In the genomic region with DNA sequence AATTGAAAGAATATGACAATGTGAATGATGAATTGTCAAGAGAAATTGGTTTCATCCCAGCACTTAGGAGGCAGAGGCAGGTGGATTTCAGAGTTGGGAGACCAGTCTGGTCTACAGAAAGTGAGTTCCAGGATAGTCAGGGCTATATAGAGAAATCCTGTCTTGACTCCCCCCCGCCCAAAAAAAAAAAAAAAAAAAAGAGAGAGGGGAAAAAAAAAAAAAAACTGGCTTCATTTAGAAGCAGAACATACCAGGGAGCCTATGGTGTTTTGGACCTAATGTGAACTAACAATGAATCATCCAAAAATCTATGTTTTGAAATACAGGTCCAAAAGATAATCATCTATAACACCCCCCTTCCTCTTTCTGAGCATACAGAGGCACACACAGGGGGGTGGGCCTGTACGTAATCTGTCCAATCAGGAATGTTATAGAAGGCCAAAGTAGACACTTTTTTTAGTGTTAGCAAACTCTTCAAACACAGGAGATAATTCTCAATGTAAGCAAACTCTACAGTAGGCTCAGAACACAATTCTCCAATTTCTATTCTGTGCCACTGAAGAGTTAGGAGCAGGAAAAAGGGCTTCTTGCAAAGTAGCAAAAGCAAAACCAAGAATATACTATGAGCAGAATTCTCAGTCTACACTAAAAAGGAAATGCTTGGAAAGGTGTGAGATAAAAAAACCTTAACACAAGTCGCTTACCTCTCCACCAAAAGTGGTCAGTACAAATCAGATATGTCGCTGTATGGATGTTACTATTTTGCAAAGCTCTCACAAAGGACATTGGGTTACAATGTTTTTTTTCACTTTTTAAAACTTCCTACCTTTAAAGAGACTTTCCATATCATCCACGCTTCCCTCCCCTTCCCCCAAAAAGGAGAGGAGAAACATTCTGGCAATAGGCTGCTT, we compare ENCODE assay signal across 8 mouse cellular contexts. TPM values are rescaled to one million over a fixed set of nuclear protein-coding genes. Genes with fewer than 3 reads are reported as not detected.
DNase-seq lines count a peak whose midpoint lies in the region; ATAC-seq and TF ChIP-seq lines count a peak whose summit lies in the region.

No protein-coding gene starts in this region.

- no peaks in the 10 kb centered on the region for H3K27me3 ChIP-seq in heart, embryonic 15.5 days
- no peaks in the 10 kb centered on the region for H3K27me3 ChIP-seq in heart, adult 2 months (ENCODE audit: control insufficient read depth, insufficient read depth, low read length)
- no peaks in the 10 kb centered on the region for H3K27me3 ChIP-seq in MEL (ENCODE audit: control insufficient read depth in 1 of 2, insufficient read depth in 2 of 2, low read length in 2 of 2)
- H3K27me3 ChIP-seq in hindbrain, embryonic 15.5 days, result no peaks in the 10 kb centered on the region
- H3K27me3 ChIP-seq in midbrain, embryonic 12.5 days, result no peaks in the 10 kb centered on the region

- no peak for TF ChIP-seq EP300 in heart, adult 2 months (IDR thresholded peaks at IDR 0.05; ENCODE audit: insufficient read depth, low read depth, low read length)
- peak in 1 of 2 experiments; percentile 37; a peak in 2 of 4 replicates for TF ChIP-seq EP300 in MEL (IDR thresholded peaks at IDR 0.05; ENCODE audit: low read depth in 1 of 2, low read length in 2 of 2)

- H3K4me3 ChIP-seq in heart, embryonic 15.5 days, result peak overlapping the region; percentile 89
- H3K4me3 ChIP-seq in heart, adult 2 months, result no peak overlapping the region; the same call in 1 of the 2 replicates
- peak overlapping the region; percentile 88 to 90 for H3K4me3 ChIP-seq in MEL (ENCODE audit: control insufficient read depth in 1 of 2, insufficient read depth in 1 of 2, low read depth in 2 of 2, low read length in 2 of 2)
- H3K4me3 ChIP-seq in hindbrain, embryonic 15.5 days, result peak overlapping the region; percentile 92
- H3K4me3 ChIP-seq in midbrain, embryonic 12.5 days, result peak overlapping the region; percentile 84

- ATAC-seq in heart, embryonic 15.5 days (replicated peaks; ENCODE audit: insufficient number of reproducible peaks, insufficient read depth, low FRiP score, low read depth), result no peak
- ATAC-seq in hindbrain, embryonic 15.5 days (ENCODE audit: low FRiP score, low read depth), result no peak
- ATAC-seq in midbrain, embryonic 12.5 days (ENCODE audit: low FRiP score, low read depth), result no peak

- TF ChIP-seq POLR2A in heart, adult 2 months (IDR thresholded peaks at IDR 0.05; ENCODE audit: insufficient read depth, low read depth, low read length), result no peak
- TF ChIP-seq POLR2A in MEL (IDR thresholded peaks at IDR 0.05; ENCODE audit: control insufficient read depth in 1 of 2, insufficient read depth in 1 of 2, low read depth in 1 of 2, low read length in 2 of 2, poor library complexity in 1 of 2), result peak in 1 of 2 experiments; percentile 31; a peak in 1 of 4 replicates

- intact Hi-C loops in heart, adult 2 months (cut with DNase I), result loop anchor here (2.0 to 10.0 kb wide), 4 partner anchors 35 to 519 kb away; partner anchors contain the start of genes Pcgf2, Psmb3 and Tbkbp1

- H3K4me1 ChIP-seq in heart, embryonic 15.5 days (replicated peaks), result peaks cover 49% of the 10 kb centered on the region
- H3K4me1 ChIP-seq in heart, adult 2 months (ENCODE audit: control insufficient read depth, insufficient read depth, low read length), result no peaks in the 10 kb centered on the region; the same call in 1 of the 2 replicates
- peaks cover 5 to 19% of the 10 kb centered on the region in 2 experiments for H3K4me1 ChIP-seq in MEL (ENCODE audit: control insufficient read depth in 1 of 2, insufficient read depth in 2 of 2, low read length in 2 of 2)
- peaks cover 39% of the 10 kb centered on the region for H3K4me1 ChIP-seq in hindbrain, embryonic 15.5 days (replicated peaks)
- peaks cover 43% of the 10 kb centered on the region for H3K4me1 ChIP-seq in midbrain, embryonic 12.5 days

- H3K9me3 ChIP-seq in heart, embryonic 15.5 days (replicated peaks), result no peaks in the 10 kb centered on the region
- no peaks in the 10 kb centered on the region for H3K9me3 ChIP-seq in MEL (replicated peaks; ENCODE audit: insufficient read depth, low read length)
- no peaks in the 10 kb centered on the region for H3K9me3 ChIP-seq in hindbrain, embryonic 15.5 days
- no peaks in the 10 kb centered on the region for H3K9me3 ChIP-seq in midbrain, embryonic 12.5 days

- H3K79me2 ChIP-seq in heart, adult 2 months (replicated peaks; ENCODE audit: control insufficient read depth, insufficient read depth, low read length), result peaks cover 5% of the 10 kb centered on the region
- peaks cover 60% of the 10 kb centered on the region for H3K79me2 ChIP-seq in MEL (ENCODE audit: control insufficient read depth, insufficient read depth, low read length, poor library complexity)

- no peak for DNase-seq in heart, adult 2 months
- peak; percentile 84 for DNase-seq in MEL (ENCODE audit: low read depth, low spot score)
- no peak for DNase-seq in thymus, postnatal 0 days (ENCODE audit: low spot score)
- no peak for DNase-seq in right cerebral cortex, postnatal 14 days
- DNase-seq in thymus, postnatal 36 days, result no peak

- H3K36me3 ChIP-seq in heart, embryonic 15.5 days, result peaks cover 45% of the 10 kb centered on the region
- peaks cover 24% of the 10 kb centered on the region for H3K36me3 ChIP-seq in heart, adult 2 months (ENCODE audit: control insufficient read depth, insufficient read depth, low read length)
- H3K36me3 ChIP-seq in MEL (ENCODE audit: control insufficient read depth in 1 of 2, insufficient read depth in 2 of 2, low read length in 2 of 2), result peaks cover 41 to 60% of the 10 kb centered on the region in 2 experiments
- H3K36me3 ChIP-seq in hindbrain, embryonic 15.5 days, result peaks cover 46% of the 10 kb centered on the region
- peaks cover 50% of the 10 kb centered on the region for H3K36me3 ChIP-seq in midbrain, embryonic 12.5 days

- peak overlapping the region; percentile 82 for H3K4me2 ChIP-seq in heart, embryonic 15.5 days
- H3K4me2 ChIP-seq in hindbrain, embryonic 15.5 days, result peak overlapping the region; percentile 88
- peak overlapping the region; percentile 84 for H3K4me2 ChIP-seq in midbrain, embryonic 12.5 days (replicated peaks)

- WGBS in heart, embryonic 15.5 days, result 49% methylated on average over 5 of the region's 5 CpGs
- 56% methylated on average over 5 of the region's 5 CpGs for whole genome bisulfite sequencing in heart, adult 2 months
- WGBS in hindbrain, embryonic 15.5 days, result 69% methylated on average over 5 of the region's 5 CpGs
- 64% methylated on average over 5 of the region's 5 CpGs for WGBS in midbrain, embryonic 12.5 days

- TF ChIP-seq RAD21 in MEL (IDR thresholded peaks at IDR 0.05; ENCODE audit: low read depth, low read length), result no peak

- no peak for TF ChIP-seq CTCF in heart, adult 2 months (IDR thresholded peaks at IDR 0.05)
- TF ChIP-seq CTCF in MEL (IDR thresholded peaks at IDR 0.05 in 2 of 3, conservative IDR thresholded peaks at IDR 0.05 in 1 of 3; ENCODE audit: control insufficient read depth in 1 of 3, insufficient read depth in 1 of 3, low read depth in 2 of 3, low read length in 3 of 3, poor library complexity in 1 of 3, severe bottlenecking in 1 of 3), result no peak

- H3K9ac ChIP-seq in heart, embryonic 15.5 days, result peak overlapping the region; percentile 57
- no peak overlapping the region for H3K9ac ChIP-seq in heart, adult 2 months (ENCODE audit: low read depth, low read length)
- peak overlapping the region; percentile 95 for H3K9ac ChIP-seq in MEL (ENCODE audit: control insufficient read depth, low read depth, low read length, poor library complexity, severe bottlenecking)
- peak overlapping the region; percentile 50; the same call in 1 of the 2 replicates for H3K9ac ChIP-seq in hindbrain, embryonic 15.5 days
- H3K9ac ChIP-seq in midbrain, embryonic 12.5 days (replicated peaks), result peak overlapping the region; percentile 62; the same call in 1 of the 2 replicates

- H3K27ac ChIP-seq in heart, embryonic 15.5 days, result peak overlapping the region; percentile 68
- H3K27ac ChIP-seq in heart, adult 2 months, result no peak overlapping the region; the same call in 1 of the 2 replicates
- peak overlapping the region; percentile 90 for H3K27ac ChIP-seq in MEL (ENCODE audit: control insufficient read depth, low read depth, low read length)
- no peak overlapping the region for H3K27ac ChIP-seq in hindbrain, embryonic 15.5 days (replicated peaks)
- peak overlapping the region; percentile 49; the same call in 1 of the 2 replicates for H3K27ac ChIP-seq in midbrain, embryonic 12.5 days (replicated peaks)

TF ChIP-seq in MEL, 35 proteins besides CTCF, POLR2A, EP300 and RAD21 (continues in another document):
- TF ChIP-seq TBP (IDR thresholded peaks at IDR 0.05; ENCODE audit: low read depth, low read length) (peak; percentile 75), NELFE (IDR thresholded peaks at IDR 0.05; ENCODE audit: low read depth, low read length) (peak; percentile 44; the same call in 1 of the 2 replicates), RCOR1 (IDR thresholded peaks at IDR 0.05; ENCODE audit: low read depth, low read length) (no peak), CHD1 (IDR thresholded peaks at IDR 0.05; ENCODE audit: low read depth, low read length) (peak; percentile 92; the same call in 1 of the 2 replicates), TCF12 (IDR thresholded peaks at IDR 0.05; ENCODE audit: low read depth, low read length) (no peak), ELF1 (IDR thresholded peaks at IDR 0.05; ENCODE audit: low read depth, low read length) (no peak)

RNA-seq across cellular contexts. Expression of gene Kpnb1, which starts 1.7 kb away (rescaled TPM):
- 29.5 and 31.4 TPM in 2 replicates for polyA plus RNA-seq in heart, embryonic 15.5 days (2015; fragmentation: Nextera tagmentation; extraction: Ambion mirVana)
- total RNA-seq in heart, adult 2 months (2021), result 10 to 100 TPM; 71.7 to 80.8 TPM
- 22.1 and 43.5 TPM in 2 replicates for polyA plus RNA-seq in heart, adult 2 months (2012; rRNA removed)
- 260 and 275 TPM in 2 replicates for total RNA-seq in MEL (2012; rRNA removed)
- polyA plus RNA-seq in MEL (2012; ENCODE audit: insufficient read depth in 1 of 2, insufficient read length in 2 of 2, low read depth in 1 of 2, low replicate concordance in 2 of 2, missing spikeins in 1 of 2), result 100 to 1,000 TPM; 237 to 463 TPM
- 31.8 and 33.9 TPM in 2 replicates for polyA plus RNA-seq in hindbrain, embryonic 15.5 days (2015; fragmentation: Nextera tagmentation; extraction: Ambion mirVana)
- 68.2 and 68.6 TPM in 2 replicates for polyA plus RNA-seq in midbrain, embryonic 12.5 days (2016; fragmentation: Nextera tagmentation; extraction: Ambion mirVana)
- polyA plus RNA-seq in thymus, postnatal 0 days (2015; fragmentation: Nextera tagmentation; extraction: Ambion mirVana), result 37.0 and 39.8 TPM in 2 replicates

RNA-seq across cellular contexts. Expression of gene Tbkbp1, which starts 34.7 kb away (rescaled TPM):
- 4.7 and 6.5 TPM in 2 replicates for polyA plus RNA-seq in heart, embryonic 15.5 days (2015; fragmentation: Nextera tagmentation; extraction: Ambion mirVana)
- total RNA-seq in heart, adult 2 months (2021), result 10 to 100 TPM; 12.1 to 12.2 TPM
- 13.5 and 14.1 TPM in 2 replicates for polyA plus RNA-seq in heart, adult 2 months (2012; rRNA removed)
- 10.3 and 11.7 TPM in 2 replicates for total RNA-seq in MEL (2012; rRNA removed)
- 10 to 100 TPM in 1 of 2 experiments, not detected in 1; 33.5 TPM for polyA plus RNA-seq in MEL (2012; ENCODE audit: insufficient read depth in 1 of 2, insufficient read length in 2 of 2, low read depth in 1 of 2, low replicate concordance in 2 of 2, missing spikeins in 1 of 2)
- polyA plus RNA-seq in hindbrain, embryonic 15.5 days (2015; fragmentation: Nextera tagmentation; extraction: Ambion mirVana), result 10.3 and 11.1 TPM in 2 replicates
- 6.7 and 8.9 TPM in 2 replicates for polyA plus RNA-seq in midbrain, embryonic 12.5 days (2016; fragmentation: Nextera tagmentation; extraction: Ambion mirVana)
- 0.82 and 0.98 TPM in 2 replicates for polyA plus RNA-seq in thymus, postnatal 0 days (2015; fragmentation: Nextera tagmentation; extraction: Ambion mirVana)

Comparison
In these comparisons a context has a peak if more than half of its experiments do, and no peak if none do; other contexts are left out.
1. H3K27ac ChIP-seq: peak in heart, embryonic 15.5 days (single experiment), MEL (single experiment) and midbrain, embryonic 12.5 days (single experiment); none in heart, adult 2 months (single experiment) and hindbrain, embryonic 15.5 days (single experiment).
2. Peak in every context shown above with its lines, with median percentiles within 50 percentile points of each other: H3K4me2 ChIP-seq.